Mouse (Mus musculus) heart, adult 18-20 months (tissue): ENCODE results near the gene Gm10591. TPM values are rescaled to one million over a fixed set of nuclear protein-coding genes. Genes with fewer than 3 reads are reported as not detected.
"Not testable (repeated sequence)": the region's sequence is repeated elsewhere in the genome, so short reads cannot be mapped to it uniquely, and the experiment has no call there.

Experiments
- DNase-seq, 2 experiments: peaks; one replicate each; pipeline ENCODE4 v3.0.0; 2021 to 2022; ENCODE audit warnings: mixed read lengths in 1 of 2
- long read RNA-seq, 2 experiments: library from polyadenylated mRNA; stranded (forward); transcript quantifications; one replicate each; pipeline ENCODE4 v2.0.0; 2021
- total RNA-seq, 2 experiments: library from RNA; stranded (reverse); gene quantifications; 2 replicates each; pipeline ENCODE4 v1.2.3; 2021

Gm10591 gene
- not detected for total RNA-seq
- long read RNA-seq, experiment 1, partial matches to known transcripts, result 0 of 2 reads
- long read RNA-seq, experiment 1, other reads (novel, unspliced or antisense), result 0 of 2 reads
- long read RNA-seq, experiment 2, partial matches to known transcripts, result 0 of 1 reads
- long read RNA-seq, experiment 2, other reads (novel, unspliced or antisense), result 0 of 1 reads

DNA sequence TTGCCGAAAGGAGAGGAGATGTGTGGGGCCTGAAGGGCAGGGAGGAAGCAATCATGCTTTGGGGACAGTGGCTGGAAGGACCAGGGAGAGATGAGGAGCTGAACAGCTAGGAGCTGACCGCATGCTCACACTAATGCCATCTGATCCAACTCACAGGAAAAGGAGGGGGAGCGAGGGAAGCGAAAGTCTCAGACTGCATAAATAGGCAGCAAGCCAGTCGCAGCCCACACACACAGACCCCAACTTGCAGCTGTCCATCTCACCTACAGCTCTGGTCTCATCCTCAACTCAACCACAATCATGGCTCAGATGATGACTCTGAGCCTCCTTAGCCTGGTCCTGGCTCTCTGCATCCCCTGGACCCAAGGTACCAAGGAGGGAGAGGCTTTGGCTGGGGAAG, at the start of gene Gm10591:
Gm10591 (plus strand) TSS at position 301 of the 400 bp plus-strand sequence.
- not testable (repeated sequence) for DNase-seq

DNA sequence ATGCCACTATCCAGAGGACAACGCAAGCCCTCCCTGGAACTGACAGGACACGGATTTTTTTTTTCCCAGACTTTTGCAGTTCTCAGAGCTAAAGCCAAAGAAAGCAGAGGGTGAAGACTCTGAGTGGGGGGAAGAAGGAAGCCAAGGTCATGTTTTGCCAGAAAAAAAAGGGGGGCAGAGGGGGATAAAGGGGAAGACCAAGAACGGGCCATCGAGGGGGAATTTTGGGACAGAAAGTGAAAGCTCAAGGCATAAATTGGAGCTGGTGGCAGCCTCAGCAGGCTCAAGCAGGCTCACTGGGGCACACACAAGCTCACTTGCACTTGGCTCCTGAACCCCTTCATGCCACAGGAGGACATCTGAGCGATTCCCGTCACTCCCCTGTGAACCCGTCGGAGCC, 17.4 kb downstream of the Gm10591 start, which contains the start of gene Gm2564:
Gm2564 (plus strand) TSS at position 301 of the 400 bp plus-strand sequence.
- not testable (repeated sequence) for DNase-seq

DNA sequence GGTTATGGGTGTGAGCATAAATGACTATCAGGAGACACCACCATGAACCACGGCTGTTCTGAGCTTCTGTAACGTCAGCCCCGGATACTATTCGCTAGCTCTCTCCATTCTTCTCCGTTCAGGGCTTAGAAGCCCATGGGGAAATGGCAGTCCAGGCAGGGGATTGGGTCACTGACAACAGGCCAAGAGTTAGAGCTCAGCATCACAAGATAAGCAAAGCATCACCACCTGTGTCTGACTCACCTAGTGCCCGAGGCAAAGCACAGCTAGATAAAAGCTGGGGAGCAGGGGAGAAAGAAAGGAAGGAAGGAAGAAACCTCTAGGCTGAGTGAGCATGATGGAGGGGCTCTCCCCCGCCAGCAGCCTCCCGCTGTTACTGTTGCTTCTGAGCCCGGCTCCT, 43.0 kb downstream of the Gm10591 start, which contains the start of gene Ccl27b:
Ccl27b (plus strand) TSS at position 301 of the 400 bp plus-strand sequence.
- DNase-seq, result not testable (repeated sequence)

DNA sequence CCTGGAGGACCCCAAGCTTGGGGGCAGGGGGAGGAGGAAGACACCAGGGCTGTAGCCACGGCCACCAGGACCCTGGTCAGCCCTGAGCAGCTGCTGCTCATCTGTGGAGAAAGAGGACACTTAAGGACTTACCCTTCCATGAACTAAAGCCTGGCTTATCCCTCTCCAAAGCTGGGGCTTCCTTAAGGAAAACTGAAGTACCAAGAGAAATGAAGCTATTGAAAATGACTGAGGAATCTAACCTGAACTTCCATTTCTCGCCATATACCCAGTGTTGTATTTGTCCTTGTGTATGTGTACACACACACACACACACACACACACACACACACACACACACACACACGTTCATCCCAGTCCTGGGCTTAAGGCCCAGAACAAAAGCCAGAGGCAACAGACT, 49.8 kb downstream of the Gm10591 start, which contains the start of gene Il11ra2:
Il11ra2 (minus strand) TSS at position 101 of the 400 bp plus-strand sequence.
- not testable (repeated sequence) for DNase-seq

Other genes starting within 250 kb of the Gm10591 start
- not detected for gene Gm21586, start 172.8 kb upstream of the Gm10591 start, total RNA-seq
- not detected for gene Gm2163, start 145.4 kb upstream of the Gm10591 start, total RNA-seq
- gene Fam205a2, start 84.0 kb upstream of the Gm10591 start, total RNA-seq, result not detected
- gene Gm2564, start 17.5 kb downstream of the Gm10591 start, total RNA-seq, result 1 to 10 TPM; 2.9 to 6.6 TPM
- gene Ccl27b, start 43.1 kb downstream of the Gm10591 start, total RNA-seq, result not detected
- under 1 TPM in 1 of 2 experiments, not detected in 1; 0.23 TPM for gene Il11ra2, start 49.7 kb downstream of the Gm10591 start, total RNA-seq
- gene 4930578G10Rik, start 123.3 kb downstream of the Gm10591 start, total RNA-seq, result not detected
- gene Ccl19, start 144.4 kb downstream of the Gm10591 start, total RNA-seq, result 1 to 10 TPM; 1.2 to 4.2 TPM
- gene Ccl21a, start 161.8 kb downstream of the Gm10591 start, total RNA-seq, result 10 to 100 TPM; 43.5 to 98.2 TPM
- not detected for gene Fam205a1, start 241.7 kb downstream of the Gm10591 start, total RNA-seq
- gene Gm12394, start 244.6 kb downstream of the Gm10591 start, total RNA-seq, result not detected